Mouse (Mus musculus) MEL (cell line): ENCODE data around the gene Srxn1.

Experiments
- MAX ChIP-seq: IDR thresholded peaks from 2 replicates; pipeline ENCODE4 v1.6.1; 2011; ENCODE audit warnings: low read length, improper control_type of control experiment
- MAZ ChIP-seq: IDR thresholded peaks from 2 replicates; pipeline ENCODE4 v1.6.1; 2012; ENCODE audit warnings: low read depth, mild to moderate bottlenecking, inconsistent platforms, low read length, improper control_type of control experiment
- MEF2A ChIP-seq: IDR thresholded peaks from 2 replicates; pipeline ENCODE4 v1.6.1; 2014; ENCODE audit warnings: low read depth, mild to moderate bottlenecking, inconsistent platforms, low read length, improper control_type of control experiment; ENCODE audit not compliant: poor library complexity, insufficient replicate concordance, severe bottlenecking; ENCODE audit errors: extremely low read depth
- POLR2A ChIP-seq, 2 experiments: IDR thresholded peaks; 2 replicates each; pipeline ENCODE4 v1.6.1; 2011 to 2012; ENCODE audit warnings: low read length in 2 of 2, mild to moderate bottlenecking in 2 of 2, control low read depth in 1 of 2, improper control_type of control experiment in 1 of 2, low read depth in 1 of 2, moderate library complexity in 1 of 2; ENCODE audit not compliant: control insufficient read depth in 1 of 2, insufficient read depth in 1 of 2, poor library complexity in 1 of 2

DNA sequence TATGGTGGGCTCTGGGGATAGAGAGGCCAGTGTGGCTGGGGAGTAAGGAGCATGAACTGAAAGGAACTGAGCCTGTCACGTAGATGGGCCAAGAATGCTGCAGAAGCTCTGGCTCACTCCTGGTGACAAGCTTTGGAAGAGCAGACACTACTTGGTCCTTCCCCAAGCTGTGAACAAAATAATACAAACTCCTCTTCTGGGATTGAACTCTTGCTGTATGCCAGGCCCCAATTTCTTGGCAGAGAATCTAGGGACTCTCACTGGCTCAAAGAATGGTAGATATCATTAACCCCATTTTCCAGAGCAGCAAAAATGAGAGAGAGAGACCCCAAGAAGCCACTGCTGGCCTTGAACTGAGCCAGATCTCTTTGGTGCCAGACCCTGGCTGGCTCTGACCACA lies 36.2 kb downstream of the Srxn1 start:
- TF ChIP-seq MEF2A (no peak), MAZ (no peak), POLR2A (IDR thresholded peaks at IDR 0.05; ENCODE audit: control insufficient read depth in 1 of 2, insufficient read depth in 1 of 2, low read depth in 1 of 2, low read length in 2 of 2, poor library complexity in 1 of 2) (no peak), MAX (no peak)
